In the genomic region with DNA sequence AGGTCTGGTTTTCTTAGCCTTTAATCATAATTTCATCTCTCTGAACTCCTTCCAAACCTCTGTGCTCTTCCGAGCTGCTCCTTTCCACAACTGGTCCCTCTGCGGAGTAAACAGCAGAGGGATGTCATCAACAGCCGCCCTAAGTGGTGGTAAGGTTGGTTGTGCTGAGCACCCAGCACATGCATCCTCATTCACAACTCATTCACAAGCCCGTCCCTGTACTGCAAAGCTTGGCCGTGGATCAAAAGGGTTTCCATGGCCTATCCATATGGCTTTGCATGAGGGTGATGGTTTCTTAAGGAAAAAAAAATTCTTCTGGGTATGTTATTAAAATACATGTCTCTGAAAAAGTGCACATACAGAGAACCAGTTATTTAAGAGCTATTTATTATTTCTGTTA, we compare ENCODE assay signal across 22 mouse cellular contexts.
A peak's percentile ranks its signal among the peaks of the same experiment; 100 is the strongest.
DNase-seq lines count a peak whose midpoint lies in the region; ATAC-seq and TF ChIP-seq lines count a peak whose summit lies in the region.
"Had no signal": no experiment of that assay in that cellular context is flagged by ENCODE, and none has a peak within 500 bp of the region (broad histone marks: within the 10 kb centered on the region; RNA-seq: fewer than 3 reads in every experiment).

No protein-coding gene starts in this region.

- H3K27ac ChIP-seq in embryonic facial prominence, embryonic 14.5 days (replicated peaks; ENCODE audit: low read depth, low read length): no peak overlapping the region
- no peak overlapping the region for H3K27ac ChIP-seq in embryonic facial prominence, embryonic 10.5 days (replicated peaks)
- H3K27ac ChIP-seq in lung, embryonic 14.5 days (ENCODE audit: low read depth): no peak overlapping the region
- H3K27ac ChIP-seq: embryonic facial prominence, embryonic 13.5 days; forebrain, embryonic 10.5 days; forebrain, embryonic 13.5 days; gastrocnemius, adult 2 months; hindbrain, embryonic 12.5 days; hindbrain, embryonic 15.5 days had no signal

- H3K9ac ChIP-seq in embryonic facial prominence, embryonic 14.5 days (ENCODE audit: low read depth, low read length): no peak overlapping the region
- H3K9ac ChIP-seq in lung, embryonic 14.5 days: no peak overlapping the region
- H3K9ac ChIP-seq: embryonic facial prominence, embryonic 13.5 days; forebrain, embryonic 13.5 days; hindbrain, embryonic 12.5 days; hindbrain, embryonic 15.5 days had no signal

- H3K4me2 ChIP-seq in embryonic facial prominence, embryonic 14.5 days (ENCODE audit: low read depth, low read length): no peak overlapping the region
- no peak overlapping the region for H3K4me2 ChIP-seq in lung, embryonic 14.5 days
- H3K4me2 ChIP-seq: embryonic facial prominence, embryonic 13.5 days; forebrain, embryonic 13.5 days; heart, embryonic 11.5 days; hindbrain, embryonic 12.5 days; hindbrain, embryonic 15.5 days had no signal

- H3K9me3 ChIP-seq in embryonic facial prominence, embryonic 14.5 days (ENCODE audit: control insufficient read depth, low read length): peaks cover 10% of the 10 kb centered on the region; the same call in 1 of the 2 replicates
- no peaks in the 10 kb centered on the region for H3K9me3 ChIP-seq in embryonic facial prominence, embryonic 10.5 days
- H3K9me3 ChIP-seq in lung, embryonic 14.5 days (ENCODE audit: low read depth, low read length): no peaks in the 10 kb centered on the region
- H3K9me3 ChIP-seq: embryonic facial prominence, embryonic 13.5 days; forebrain, embryonic 10.5 days; forebrain, embryonic 13.5 days; hindbrain, embryonic 12.5 days; hindbrain, embryonic 15.5 days had no signal

- H3K27me3 ChIP-seq in embryonic facial prominence, embryonic 14.5 days (replicated peaks; ENCODE audit: control insufficient read depth, insufficient read depth, low read length): no peaks in the 10 kb centered on the region
- H3K27me3 ChIP-seq in embryonic facial prominence, embryonic 10.5 days (replicated peaks; ENCODE audit: low read depth, poor library complexity, severe bottlenecking): no peaks in the 10 kb centered on the region
- H3K27me3 ChIP-seq in lung, embryonic 14.5 days (ENCODE audit: insufficient read depth, low read length): no peaks in the 10 kb centered on the region
- H3K27me3 ChIP-seq: embryonic facial prominence, embryonic 13.5 days; forebrain, embryonic 13.5 days; hindbrain, embryonic 12.5 days; hindbrain, embryonic 15.5 days had no signal

- no peak for TF ChIP-seq CTCF in lung, embryonic 14.5 days (IDR thresholded peaks at IDR 0.05; ENCODE audit: low read depth)
- TF ChIP-seq CTCF in lung, adult 2 months (IDR thresholded peaks at IDR 0.05; ENCODE audit: insufficient read depth, low read length): no peak

- no peaks in the 10 kb centered on the region for H3K36me3 ChIP-seq in embryonic facial prominence, embryonic 14.5 days (ENCODE audit: control insufficient read depth, insufficient read depth, low read length)
- H3K36me3 ChIP-seq in embryonic facial prominence, embryonic 10.5 days (replicated peaks): no peaks in the 10 kb centered on the region
- H3K36me3 ChIP-seq in lung, embryonic 14.5 days (ENCODE audit: insufficient read depth): no peaks in the 10 kb centered on the region
- H3K36me3 ChIP-seq: embryonic facial prominence, embryonic 13.5 days; forebrain, embryonic 10.5 days; hindbrain, embryonic 12.5 days; hindbrain, embryonic 15.5 days had no signal

- no peak for TF ChIP-seq POLR2A in lung, adult 2 months (IDR thresholded peaks at IDR 0.05; ENCODE audit: borderline replicate concordance, extremely low read depth, low read depth, low read length)

- 61% methylated on average over 5 of the region's 5 CpGs for WGBS in embryonic facial prominence, embryonic 14.5 days
- 75% methylated on average over 5 of the region's 5 CpGs for WGBS in embryonic facial prominence, embryonic 10.5 days
- 40% methylated on average over 5 of the region's 5 CpGs for WGBS in lung, embryonic 14.5 days
- WGBS in lung, adult 2 months: 72% methylated on average over 5 of the region's 5 CpGs

- 0 out of 2 replicates have a peak, but pooled peaks cover 3% of the 10 kb centered on the region for H3K4me1 ChIP-seq in embryonic facial prominence, embryonic 14.5 days (ENCODE audit: control insufficient read depth, insufficient read depth, low read length)
- peaks cover 17% of the 10 kb centered on the region; the same call in 1 of the 2 replicates for H3K4me1 ChIP-seq in embryonic facial prominence, embryonic 10.5 days
- H3K4me1 ChIP-seq in lung, embryonic 14.5 days (ENCODE audit: insufficient read depth): no peaks in the 10 kb centered on the region
- no peaks in the 10 kb centered on the region for H3K4me1 ChIP-seq in lung, adult 2 months (ENCODE audit: control insufficient read depth, insufficient read depth, low read length)
- H3K4me1 ChIP-seq: forebrain, embryonic 13.5 days; hindbrain, embryonic 15.5 days had no signal

- no peak for ATAC-seq in embryonic facial prominence, embryonic 14.5 days (ENCODE audit: low read depth)
- peak; percentile 89 for ATAC-seq in lung, embryonic 14.5 days (ENCODE audit: insufficient read depth)
- ATAC-seq: CD4-positive, CD25-positive, alpha-beta regulatory T cell, adult 4 months; forebrain, embryonic 13.5 days had no signal

- H3K4me3 ChIP-seq in embryonic facial prominence, embryonic 14.5 days (ENCODE audit: low read depth, low read length): no peak overlapping the region
- H3K4me3 ChIP-seq in embryonic facial prominence, embryonic 10.5 days: no peak overlapping the region
- no peak overlapping the region for H3K4me3 ChIP-seq in lung, embryonic 14.5 days (ENCODE audit: low read depth, low read length)
- no peak overlapping the region for H3K4me3 ChIP-seq in lung, adult 2 months (replicated peaks; ENCODE audit: extremely low read depth, low read depth, low read length)
- H3K4me3 ChIP-seq: embryonic facial prominence, embryonic 13.5 days; forebrain, embryonic 10.5 days; forebrain, embryonic 13.5 days; gastrocnemius, adult 2 months; hindbrain, embryonic 12.5 days; hindbrain, embryonic 15.5 days had no signal

- DNase-seq in embryonic facial prominence, embryonic 14.5 days (ENCODE audit: low spot score): peak; percentile 45
- DNase-seq in embryonic facial prominence, embryonic 10.5 days (ENCODE audit: low spot score): no peak
- DNase-seq in lung, embryonic 14.5 days: peak; percentile 74
- DNase-seq in lung, adult 2 months: no peak
- DNase-seq in right cerebral cortex, postnatal 4 days: peak; percentile 4
- DNase-seq in right cerebral cortex, postnatal 36 days (ENCODE audit: low spot score in 2 of 2): no peak
- DNase-seq in kidney, postnatal 14 days: no peak
- DNase-seq: adrenal gland, adult 2 months; adrenal gland, postnatal 14 days; cerebellum, adult 18-20 months; cerebellum, adult 9-10 months; cerebellum, postnatal 25 days; gastrocnemius, adult 2 months; gastrocnemius, postnatal 14 days; heart, adult 11 months had no signal

Comparison
In these comparisons a context has a peak if more than half of its experiments do, and no peak if none do; other contexts are left out.
1. DNase-seq: peak in embryonic facial prominence, embryonic 14.5 days (single experiment), lung, embryonic 14.5 days (single experiment) and right cerebral cortex, postnatal 4 days (single experiment); none in embryonic facial prominence, embryonic 10.5 days (single experiment), lung, adult 2 months (single experiment), right cerebral cortex, postnatal 36 days (0 of 2) and kidney, postnatal 14 days (single experiment).